In the genomic region with DNA sequence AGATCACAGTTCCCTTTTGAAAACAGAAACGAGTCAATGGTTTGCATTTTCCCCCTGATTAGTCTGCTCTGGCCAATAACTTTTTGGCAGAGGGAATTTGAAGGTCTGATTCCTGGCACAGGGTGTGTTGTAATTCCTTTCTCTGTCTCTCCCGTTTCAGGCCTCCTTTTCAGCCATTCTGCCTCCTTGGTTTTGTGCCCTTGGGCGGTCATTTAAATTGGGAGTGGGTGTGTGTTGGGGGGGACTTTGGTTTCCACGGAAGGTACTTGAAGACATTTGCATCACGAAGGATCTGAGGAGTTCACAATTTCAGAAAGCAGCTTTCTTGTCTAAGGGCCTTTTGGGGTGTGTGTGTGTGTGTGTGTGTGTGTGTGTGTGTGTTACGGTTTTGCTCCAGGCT, we compare ENCODE assay signal across 9 mouse cellular contexts. TPM values are rescaled to one million over a fixed set of nuclear protein-coding genes. Genes with fewer than 3 reads are reported as not detected.
DNase-seq lines count a peak whose midpoint lies in the region; ATAC-seq and TF ChIP-seq lines count a peak whose summit lies in the region.
"Had no signal": no experiment of that assay in that cellular context is flagged by ENCODE, and none has a peak within 500 bp of the region (broad histone marks: within the 10 kb centered on the region; RNA-seq: fewer than 3 reads in every experiment).

No protein-coding gene starts in this region.

- no peak for TF ChIP-seq CTCF in kidney, postnatal 0 days (IDR thresholded peaks at IDR 0.05; ENCODE audit: low read depth)
- no peak for TF ChIP-seq CTCF in kidney, adult 2 months (conservative IDR thresholded peaks at IDR 0.05; ENCODE audit: insufficient read depth, insufficient read length, low read depth, low read length)
- TF ChIP-seq CTCF in midbrain, postnatal 0 days (IDR thresholded peaks at IDR 0.05) = no peak

- H3K9ac ChIP-seq in kidney, postnatal 0 days (ENCODE audit: low read depth, low read length) = no peak overlapping the region
- 0 out of 2 replicates have a peak overlapping the region, but pooled peaks have one; percentile 55 for H3K9ac ChIP-seq in intestine, embryonic 15.5 days
- H3K9ac ChIP-seq in midbrain, postnatal 0 days (replicated peaks; ENCODE audit: low read length, poor library complexity, severe bottlenecking) = peak overlapping the region; percentile 59

- H3K27me3 ChIP-seq in kidney, postnatal 0 days (ENCODE audit: insufficient read depth, low read length) = no peaks in the 10 kb centered on the region
- H3K27me3 ChIP-seq in kidney, adult 2 months (replicated peaks; ENCODE audit: control insufficient read depth, insufficient read depth, low read length) = no peaks in the 10 kb centered on the region
- peaks cover 47% of the 10 kb centered on the region for H3K27me3 ChIP-seq in embryonic facial prominence, embryonic 10.5 days (replicated peaks; ENCODE audit: low read depth, poor library complexity, severe bottlenecking)
- no peaks in the 10 kb centered on the region; the same call in 1 of the 2 replicates for H3K27me3 ChIP-seq in intestine, embryonic 15.5 days (replicated peaks)
- H3K27me3 ChIP-seq in midbrain, postnatal 0 days (ENCODE audit: insufficient read depth, low read length) = 0 out of 2 replicates have a peak, but pooled peaks cover 4% of the 10 kb centered on the region

- 0 out of 2 replicates have a peak, but pooled peaks cover 2% of the 10 kb centered on the region for H3K4me1 ChIP-seq in kidney, postnatal 0 days (replicated peaks; ENCODE audit: insufficient read depth, low read length)
- H3K4me1 ChIP-seq in kidney, adult 2 months (ENCODE audit: control insufficient read depth, insufficient read depth, low read length) = no peaks in the 10 kb centered on the region
- H3K4me1 ChIP-seq in embryonic facial prominence, embryonic 10.5 days = peaks cover 49% of the 10 kb centered on the region
- H3K4me1 ChIP-seq in intestine, embryonic 15.5 days (replicated peaks) = no peaks in the 10 kb centered on the region; the same call in 1 of the 2 replicates
- 0 out of 2 replicates have a peak, but pooled peaks cover 3% of the 10 kb centered on the region for H3K4me1 ChIP-seq in midbrain, postnatal 0 days (ENCODE audit: insufficient read depth, low read length)

- H3K4me2 ChIP-seq in kidney, postnatal 0 days (ENCODE audit: low read length) = peak overlapping the region; percentile 99
- peak overlapping the region; percentile 97 for H3K4me2 ChIP-seq in intestine, embryonic 15.5 days (replicated peaks)
- peak overlapping the region; percentile 75 for H3K4me2 ChIP-seq in midbrain, postnatal 0 days (ENCODE audit: low read depth, low read length, poor library complexity, severe bottlenecking)

- H3K9me3 ChIP-seq in kidney, postnatal 0 days (replicated peaks; ENCODE audit: low read length) = no peaks in the 10 kb centered on the region
- H3K9me3 ChIP-seq in embryonic facial prominence, embryonic 10.5 days = no peaks in the 10 kb centered on the region
- H3K9me3 ChIP-seq in intestine, embryonic 15.5 days = no peaks in the 10 kb centered on the region
- H3K9me3 ChIP-seq in midbrain, postnatal 0 days (ENCODE audit: low read length) = no peaks in the 10 kb centered on the region

- no peak for TF ChIP-seq POLR2A in kidney, adult 2 months (IDR thresholded peaks at IDR 0.05; ENCODE audit: low read depth, low read length)

- 29% methylated on average over 6 of the region's 6 CpGs for WGBS in kidney, postnatal 0 days
- WGBS in kidney, adult 2 months = 47% methylated on average over 6 of the region's 6 CpGs
- WGBS in embryonic facial prominence, embryonic 10.5 days = 27% methylated on average over 6 of the region's 6 CpGs
- 42% methylated on average over 6 of the region's 6 CpGs for WGBS in intestine, embryonic 15.5 days
- 18% methylated on average over 6 of the region's 6 CpGs for WGBS in midbrain, postnatal 0 days

- no peak for DNase-seq in kidney, postnatal 0 days (ENCODE audit: low spot score)
- no peak for DNase-seq in kidney, adult 2 months
- no peak for DNase-seq in embryonic facial prominence, embryonic 10.5 days (ENCODE audit: low spot score)
- DNase-seq in midbrain, postnatal 0 days (ENCODE audit: low spot score) = no peak
- DNase-seq in thymus, postnatal 36 days = no peak
- no peak for DNase-seq in layer of hippocampus, postnatal 10 days (ENCODE audit: low spot score in 2 of 2)
- no peak for DNase-seq in spleen, postnatal 14 days (ENCODE audit: low spot score in 2 of 2)
- DNase-seq: kidney, postnatal 25 days had no signal

- no peak for ATAC-seq in kidney, postnatal 0 days (replicated peaks; ENCODE audit: low FRiP score, low read depth)
- no peak for ATAC-seq in intestine, embryonic 15.5 days
- ATAC-seq in midbrain, postnatal 0 days (ENCODE audit: low FRiP score) = no peak

- no peaks in the 10 kb centered on the region for H3K36me3 ChIP-seq in kidney, postnatal 0 days (ENCODE audit: insufficient read depth, low read length)
- H3K36me3 ChIP-seq in kidney, adult 2 months (ENCODE audit: control insufficient read depth, insufficient read depth, low read length) = no peaks in the 10 kb centered on the region
- H3K36me3 ChIP-seq in embryonic facial prominence, embryonic 10.5 days (replicated peaks) = no peaks in the 10 kb centered on the region
- no peaks in the 10 kb centered on the region for H3K36me3 ChIP-seq in intestine, embryonic 15.5 days
- H3K36me3 ChIP-seq in midbrain, postnatal 0 days (ENCODE audit: insufficient read depth, low read length) = no peaks in the 10 kb centered on the region

- H3K27ac ChIP-seq in kidney, postnatal 0 days = no peak overlapping the region
- H3K27ac ChIP-seq in kidney, adult 2 months (ENCODE audit: insufficient read depth, low read depth, low read length) = no peak overlapping the region
- H3K27ac ChIP-seq in embryonic facial prominence, embryonic 10.5 days (replicated peaks) = no peak overlapping the region
- H3K27ac ChIP-seq in intestine, embryonic 15.5 days = no peak overlapping the region
- no peak overlapping the region for H3K27ac ChIP-seq in midbrain, postnatal 0 days (ENCODE audit: low read depth, low read length)

- H3K4me3 ChIP-seq in kidney, postnatal 0 days (replicated peaks; ENCODE audit: low read depth, low read length) = peak overlapping the region; percentile 57
- H3K4me3 ChIP-seq in kidney, adult 2 months (ENCODE audit: insufficient read depth, low read depth, low read length) = no peak overlapping the region
- peak overlapping the region; percentile 81 for H3K4me3 ChIP-seq in embryonic facial prominence, embryonic 10.5 days
- peak overlapping the region; percentile 59 for H3K4me3 ChIP-seq in intestine, embryonic 15.5 days (replicated peaks)
- H3K4me3 ChIP-seq in midbrain, postnatal 0 days (ENCODE audit: low read depth, low read length) = peak overlapping the region; percentile 55

RNA-seq across cellular contexts. Expression of a gene that starts 2.0 kb away (rescaled TPM):
- polyA plus RNA-seq in kidney, postnatal 0 days (2015; fragmentation: Nextera tagmentation; extraction: Ambion mirVana) = 14.5 and 15.6 TPM in 2 replicates
- 15.2 and 15.6 TPM in 2 replicates for polyA plus RNA-seq in kidney, adult 2 months (2012; rRNA removed)
- polyA plus RNA-seq in embryonic facial prominence, embryonic 10.5 days (2016; fragmentation: Nextera tagmentation; extraction: Ambion mirVana) = 24.3 and 26.8 TPM in 2 replicates
- 20.7 and 24.3 TPM in 2 replicates for polyA plus RNA-seq in intestine, embryonic 15.5 days (2015; fragmentation: Nextera tagmentation; extraction: Ambion mirVana)
- total RNA-seq in midbrain, postnatal 0 days (2014; rRNA removed) = 51.6 and 52.4 TPM in 2 replicates
- polyA plus RNA-seq in midbrain, postnatal 0 days (2015; fragmentation: Nextera tagmentation; extraction: Ambion mirVana) = 29.9 and 30.9 TPM in 2 replicates
- total RNA-seq in layer of hippocampus, postnatal 10 days (2021) = 10 to 100 TPM; 84.4 to 91.7 TPM
